Mouse (Mus musculus) effector memory CD4-positive, alpha-beta T cell, adult 7 months (primary cell): ENCODE data around the gene Pole. TPM values are rescaled to one million over a fixed set of nuclear protein-coding genes. Genes with fewer than 3 reads are reported as not detected.

Source experiments
- polyA plus RNA-seq: library from polyadenylated mRNA; unstranded; fragments of 100-300 nt; shearing (Covaris generic); gene quantifications from one replicate; pipeline ENCODE4 v1.2.1, GENCODE M21; 2017

Gene Pole
- polyA plus RNA-seq: 3.6 TPM

GRCm38 (mm10) chr5:110285770-110286445 lies at the start of gene Pole, which contains the start of gene Pxmp2:
Gene Pole (plus strand): TSS chr5:110286306.
Gene Pxmp2 (minus strand): TSS chr5:110286186.

DNA sequence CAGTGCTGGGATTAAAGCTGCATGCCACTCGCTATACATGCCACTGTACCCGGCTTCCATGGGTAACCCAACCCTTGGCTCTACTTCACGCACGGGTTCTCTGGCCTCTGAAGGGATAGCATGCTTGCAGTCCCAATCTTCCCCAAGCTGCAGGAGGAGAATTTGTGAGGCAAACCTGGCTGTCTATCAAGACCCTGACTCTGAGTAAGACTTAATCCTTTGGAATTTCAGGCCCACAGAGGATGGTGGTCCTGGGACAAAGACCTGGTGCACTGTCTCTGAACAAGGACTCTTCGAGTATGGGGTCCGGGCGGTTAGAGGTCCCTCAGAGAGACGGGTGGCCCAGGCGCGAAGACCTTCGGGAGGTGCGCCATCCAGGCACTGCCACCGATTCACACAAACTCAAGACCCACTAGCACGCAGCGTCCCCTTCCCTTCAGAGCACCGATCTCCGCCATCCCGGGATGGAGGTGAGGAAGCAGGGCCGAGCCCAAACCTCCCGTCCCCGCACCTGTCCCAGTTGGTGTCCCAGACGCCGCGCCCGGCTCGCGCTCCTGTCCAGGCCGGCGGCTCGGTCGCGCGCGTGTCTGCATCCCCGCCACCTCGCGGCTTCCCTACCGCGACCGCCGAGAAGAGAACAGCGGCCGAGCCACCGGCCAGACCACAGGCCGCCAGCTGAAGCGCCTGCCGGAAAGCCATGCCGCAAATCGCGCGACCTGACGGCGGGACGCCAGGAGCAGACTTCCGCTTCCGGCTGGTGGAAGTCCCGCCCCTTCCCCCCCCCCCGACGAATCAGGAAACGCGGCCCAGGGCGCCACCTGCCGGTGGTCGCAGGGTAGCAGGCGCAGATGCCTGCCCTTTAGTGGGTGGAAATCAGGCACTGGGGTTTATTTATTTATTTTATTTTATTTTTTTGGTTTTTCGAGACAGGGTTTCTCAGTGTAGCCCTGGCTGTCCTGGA lies 16.7 kb upstream of the Pole start, which contains the start of gene Pgam5:
Gene Pgam5 (minus strand): TSS at position 773 of the 961 bp plus-strand sequence.

DNA sequence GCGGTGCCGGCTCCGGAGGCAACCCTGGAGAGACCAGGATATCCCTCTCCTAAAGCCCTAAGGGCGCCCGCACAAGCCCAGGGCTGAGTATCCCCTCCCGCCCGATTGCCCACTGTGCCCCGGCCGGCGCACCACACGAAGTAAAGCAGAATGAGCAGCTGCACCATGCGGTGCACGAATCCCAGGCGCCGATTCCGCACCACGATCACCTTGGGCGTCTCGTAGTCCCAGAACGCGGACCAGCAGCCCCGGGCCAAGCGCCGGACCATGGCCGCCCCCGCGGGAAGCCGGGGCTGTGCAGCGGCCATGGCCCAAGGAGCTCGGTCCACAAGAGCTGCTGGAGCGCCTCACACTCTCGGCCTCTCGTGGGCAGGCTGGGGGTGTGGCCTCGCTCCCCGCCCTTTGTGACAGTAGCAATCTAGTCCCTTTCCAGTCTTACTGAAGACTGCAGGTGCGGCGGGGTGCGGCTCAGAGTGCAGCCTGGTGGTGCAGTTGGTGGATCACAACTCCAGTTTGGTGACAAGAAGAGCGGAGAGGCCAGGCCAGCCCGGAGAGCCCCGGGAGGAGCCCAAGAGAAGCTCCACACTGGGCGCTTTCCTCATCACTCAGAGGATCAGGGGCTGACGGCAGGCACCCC lies 56.7 kb downstream of the Pole start, which contains the start of gene P2rx2:
Gene P2rx2 (minus strand): TSS at position 565 of the 637 bp plus-strand sequence.

GRCm38 (mm10) chr5:110344524-110344923 lies 58.4 kb downstream of the Pole start, which contains the start of gene Lrcol1:
Gene Lrcol1 (plus strand): TSS chr5:110344730.

Other genes with a start within 250 kb of the Pole start
- 4.2 TPM for gene Gm17655, start 213.8 kb upstream of the Pole start, polyA plus RNA-seq
- gene Gm35315, start 191.9 kb upstream of the Pole start, polyA plus RNA-seq: 0.29 TPM
- 3.2 TPM for gene Plcxd1, start 186.3 kb upstream of the Pole start, polyA plus RNA-seq
- gene Gtpbp6, start 178.1 kb upstream of the Pole start, polyA plus RNA-seq: 40.2 TPM
- 1.5 TPM for gene Zfp605, start 176.2 kb upstream of the Pole start, polyA plus RNA-seq
- gene Chfr, start 150.5 kb upstream of the Pole start, polyA plus RNA-seq: 45.5 TPM
- 23.9 TPM for gene Golga3, start 109.6 kb upstream of the Pole start, polyA plus RNA-seq
- 36.7 TPM for gene Ankle2, start 55.3 kb upstream of the Pole start, polyA plus RNA-seq
- 55.0 TPM for gene Pgam5, start 16.4 kb upstream of the Pole start, polyA plus RNA-seq
- 0.88 TPM for gene Pxmp2, start 120 bp upstream of the Pole start, polyA plus RNA-seq
- not detected for gene P2rx2, start 56.9 kb downstream of the Pole start, polyA plus RNA-seq
- gene Lrcol1, start 58.4 kb downstream of the Pole start, polyA plus RNA-seq: not detected
- gene Fbrsl1, start 162.2 kb downstream of the Pole start, polyA plus RNA-seq: 67.8 TPM